Mouse (Mus musculus): Measurements from ENCODE around the gene Mvb12b.

DNA sequence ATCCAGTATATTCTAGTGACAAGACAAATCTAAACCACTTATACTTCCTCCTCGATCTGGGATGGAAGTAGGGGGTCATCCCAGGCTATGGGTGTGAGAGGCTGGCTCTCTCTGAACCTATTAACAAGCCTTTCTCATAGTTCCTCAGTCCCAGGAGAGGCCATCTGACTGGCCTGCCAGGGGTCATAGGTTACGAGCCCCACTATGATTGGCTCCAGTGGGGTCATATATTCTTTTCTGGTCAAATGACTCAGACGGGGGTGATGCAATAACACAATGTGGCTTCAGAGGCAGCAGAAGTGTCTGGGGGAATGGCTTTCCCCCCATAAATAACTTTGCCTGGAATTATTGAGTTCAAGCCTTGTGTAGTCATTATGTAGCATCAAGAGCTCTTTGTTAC is 31.1 kb upstream of the Mvb12b start:
- TF ChIP-seq CTCF (IDR thresholded peaks at IDR 0.05; ENCODE audit: borderline replicate concordance, insufficient read depth, low read length) (no peak), POLR2A (IDR thresholded peaks at IDR 0.05; ENCODE audit: low read depth, low read length) (no peak)
